Mouse (Mus musculus) gastrocnemius, adult 2 months (tissue): ENCODE data around the gene Cox19. TPM values are rescaled to one million over a fixed set of nuclear protein-coding genes. Genes with fewer than 3 reads are reported as not detected.

ENCODE experiments used
- DNase-seq: peaks from one replicate; pipeline ENCODE4 v3.0.0; 2022
- H3K27ac ChIP-seq: fragments of 200-600 bp; 2 replicates; pipeline ENCODE4 v1.8.1; 2022; ENCODE audit warnings: mild to moderate bottlenecking
- H3K4me3 ChIP-seq: fragments of 200-600 bp; 2 replicates; pipeline ENCODE4 v1.8.1; 2022; ENCODE audit warnings: mild to moderate bottlenecking, moderate library complexity
- CTCF ChIP-seq: fragments of 200-600 bp; IDR thresholded peaks from 2 replicates; pipeline ENCODE4 v1.8.1; 2022; ENCODE audit warnings: antibody characterized with exemption, mild to moderate bottlenecking, moderate library complexity
- intact Hi-C: fragments of 180-260 bp; cut with DNase I; formaldehyde crosslinking; loops from one replicate; pipeline ENCODE4 v1.15.1; 2025
- total RNA-seq, 2 experiments: library from RNA; stranded (reverse); gene quantifications; 2 replicates each; pipeline ENCODE4 v1.2.3; 2021

Cox19 gene
- total RNA-seq, 2 experiments from 2014 or later, result 48.7 to 69.6 TPM

DNA sequence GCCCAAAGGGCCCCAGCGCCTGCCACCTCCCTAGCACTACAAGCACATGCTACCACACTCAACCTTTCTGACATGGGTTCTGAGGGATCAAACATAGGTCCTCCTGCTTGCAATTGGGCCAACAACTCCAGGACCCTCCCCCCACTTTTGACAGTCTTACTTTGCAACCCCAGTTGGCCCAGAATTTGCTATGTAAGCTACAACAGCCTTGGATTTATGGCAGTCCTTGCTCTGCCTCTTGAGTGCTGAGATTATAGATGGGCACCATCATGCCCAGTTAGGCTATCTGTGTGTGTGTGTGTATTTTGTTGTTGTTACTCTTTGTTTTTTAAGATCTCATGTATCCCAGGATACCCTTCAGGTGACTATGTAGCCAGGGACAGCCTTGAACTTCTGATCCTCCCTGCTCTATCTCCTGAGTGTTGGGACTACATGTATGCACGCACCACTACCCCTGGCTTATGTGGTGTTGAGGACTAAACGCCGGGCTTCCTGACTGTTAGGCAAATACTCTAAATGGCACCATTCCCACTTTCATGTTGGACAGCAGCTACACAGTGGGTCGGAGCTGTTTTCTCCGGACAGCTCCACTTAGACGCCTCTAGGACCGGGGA, 28.7 kb upstream of the Cox19 start:
- Histone ChIP-seq H3K27ac (peak overlapping the region; percentile 100), H3K4me3 (peak overlapping the region; percentile 95)
- intact Hi-C loops, result loop anchor here (1.0 kb wide), 1 partner anchor 18 kb away; no protein-coding TSS in a partner anchor
- DNase-seq, result no peak
- no peak for TF ChIP-seq CTCF

GRCm38 (mm10) chr5:139378986-139379629, 27.9 kb upstream of the Cox19 start:
- intact Hi-C loops, result no loop called here

DNA sequence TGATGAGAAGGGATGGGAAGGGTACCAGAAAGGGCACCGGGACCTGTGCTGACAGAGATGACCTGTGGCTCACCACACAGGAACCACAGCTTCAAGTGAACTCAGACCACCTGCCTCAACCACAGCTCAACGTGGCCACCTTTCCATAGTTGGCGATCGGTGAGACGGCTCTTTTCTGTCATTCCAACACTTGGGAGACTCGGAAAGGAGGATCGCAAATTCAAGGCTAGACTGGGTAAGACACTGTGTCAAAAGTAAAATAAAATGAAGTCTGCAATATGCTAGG, 27.0 kb upstream of the Cox19 start:
- no peak for DNase-seq
- no peak overlapping the region; the same call in 1 of the 2 replicates for H3K4me3 ChIP-seq
- intact Hi-C loops, result no loop called here
- no peak for TF ChIP-seq CTCF
- peak overlapping the region; percentile 100 for H3K27ac ChIP-seq

More at GRCm38 (mm10) chr5:139378986-139379629, 27.9 kb upstream of the Cox19 start:
- Histone ChIP-seq H3K4me3 (peak overlapping the region; percentile 95), H3K27ac (peak overlapping the region; percentile 100)
- peak; percentile 85 for DNase-seq
- no peak for TF ChIP-seq CTCF

DNA sequence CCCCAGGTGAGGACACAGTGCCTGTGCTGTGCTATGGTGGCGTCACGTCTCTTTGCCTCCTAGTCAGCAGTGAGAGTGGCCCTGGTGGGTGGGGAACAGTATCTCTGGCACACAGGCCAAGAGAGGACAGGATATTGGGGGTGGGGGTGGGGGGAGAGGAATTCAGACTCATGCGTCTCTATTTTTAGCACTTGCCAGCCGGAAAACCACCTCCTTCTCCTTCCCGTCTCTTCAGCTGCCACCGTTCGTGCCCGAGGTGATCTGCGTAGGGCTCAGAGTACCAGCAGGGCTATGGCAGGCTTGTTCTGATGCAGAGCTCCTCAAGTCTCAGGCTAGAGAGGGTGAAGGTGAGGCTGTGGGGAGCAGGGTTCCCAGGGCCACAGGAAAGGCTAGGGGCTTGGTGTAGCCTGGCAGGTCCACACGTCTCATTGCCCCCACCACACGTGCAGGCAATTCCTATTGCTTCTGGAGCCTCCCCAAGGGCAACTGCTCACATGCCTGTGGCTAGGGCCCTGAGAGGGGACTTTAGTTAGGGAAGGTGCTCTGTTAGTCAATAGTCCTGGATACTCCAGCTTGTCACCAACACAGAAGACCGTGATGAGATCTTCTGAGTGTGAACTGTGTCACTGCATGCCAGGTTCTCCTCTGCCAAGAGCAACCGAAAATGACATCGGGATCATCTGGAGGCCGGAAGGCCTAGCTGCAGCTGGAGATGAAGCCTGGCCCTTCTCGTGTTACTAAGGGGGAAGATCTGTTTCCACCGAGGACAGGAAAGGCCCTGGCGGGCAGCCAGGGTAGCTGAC, 26.5 kb upstream of the Cox19 start, which contains the start of gene Gpr146:
Gene Gpr146 (plus strand): TSS at position 230 of the 803 bp plus-strand sequence.
- Histone ChIP-seq H3K27ac (peak within 1 kb of the TSS; percentile 100), H3K4me3 (peak within 1 kb of the TSS; percentile 25)
- intact Hi-C loops, result no loop called here
- no peak for TF ChIP-seq CTCF
- DNase-seq, result peak; percentile 92

DNA sequence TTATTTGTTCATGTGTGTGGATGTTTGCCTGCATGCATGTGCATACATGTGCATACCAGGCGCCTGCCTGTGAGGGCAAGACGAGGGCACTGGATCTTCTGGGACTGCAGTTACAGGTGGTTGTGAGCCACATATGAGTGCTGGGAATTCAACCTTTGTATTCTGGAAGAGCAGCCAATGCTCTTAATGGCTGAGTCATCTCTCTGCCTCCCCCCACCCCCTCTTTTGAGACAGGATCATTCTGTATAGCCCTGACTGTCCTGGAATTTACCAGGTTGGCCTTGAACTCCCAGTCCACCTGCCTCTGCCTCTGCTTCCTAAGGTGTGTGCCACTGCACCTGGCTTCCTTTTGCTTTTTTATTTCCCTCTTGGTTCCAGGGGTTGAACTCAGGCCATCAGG, 23.6 kb upstream of the Cox19 start:
- DNase-seq, result no peak
- no peak overlapping the region for H3K27ac ChIP-seq
- no peak for TF ChIP-seq CTCF
- intact Hi-C loops, result no loop called here
- H3K4me3 ChIP-seq, result no peak overlapping the region

GRCm38 (mm10) chr5:139373889-139374444, 22.7 kb upstream of the Cox19 start:
- H3K4me3 ChIP-seq, result no peak overlapping the region
- DNase-seq, result peak; percentile 21
- intact Hi-C loops, result no loop called here
- TF ChIP-seq CTCF, result no peak
- no peak overlapping the region for H3K27ac ChIP-seq

GRCm38 (mm10) chr5:139373126-139373525, 21.9 kb upstream of the Cox19 start:
- intact Hi-C loops, result no loop called here
- no peak for TF ChIP-seq CTCF
- DNase-seq, result no peak
- H3K4me3 ChIP-seq, result no peak overlapping the region
- H3K27ac ChIP-seq, result peak overlapping the region; percentile 99; the same call in 1 of the 2 replicates

- TF ChIP-seq CTCF, result no peak
- peak overlapping the region; percentile 99 for H3K27ac ChIP-seq
- peak overlapping the region; percentile 93 for H3K4me3 ChIP-seq
- peak; percentile 95 for DNase-seq
- intact Hi-C loops, result no loop called here
Observed at GRCm38 (mm10) chr5:139371631-139372401, 20.6 kb upstream of the Cox19 start.

GRCm38 (mm10) chr5:139371118-139371517, 19.9 kb upstream of the Cox19 start:
- DNase-seq, result no peak
- Histone ChIP-seq H3K27ac (peak overlapping the region; percentile 99), H3K4me3 (peak overlapping the region; percentile 93)
- no peak for TF ChIP-seq CTCF
- intact Hi-C loops, result no loop called here

GRCm38 (mm10) chr5:139370336-139370735, 19.1 kb upstream of the Cox19 start:
- no peak for TF ChIP-seq CTCF
- intact Hi-C loops, result no loop called here
- peak; percentile 21 for DNase-seq
- Histone ChIP-seq H3K4me3 (peak overlapping the region; percentile 93), H3K27ac (peak overlapping the region; percentile 99)

DNA sequence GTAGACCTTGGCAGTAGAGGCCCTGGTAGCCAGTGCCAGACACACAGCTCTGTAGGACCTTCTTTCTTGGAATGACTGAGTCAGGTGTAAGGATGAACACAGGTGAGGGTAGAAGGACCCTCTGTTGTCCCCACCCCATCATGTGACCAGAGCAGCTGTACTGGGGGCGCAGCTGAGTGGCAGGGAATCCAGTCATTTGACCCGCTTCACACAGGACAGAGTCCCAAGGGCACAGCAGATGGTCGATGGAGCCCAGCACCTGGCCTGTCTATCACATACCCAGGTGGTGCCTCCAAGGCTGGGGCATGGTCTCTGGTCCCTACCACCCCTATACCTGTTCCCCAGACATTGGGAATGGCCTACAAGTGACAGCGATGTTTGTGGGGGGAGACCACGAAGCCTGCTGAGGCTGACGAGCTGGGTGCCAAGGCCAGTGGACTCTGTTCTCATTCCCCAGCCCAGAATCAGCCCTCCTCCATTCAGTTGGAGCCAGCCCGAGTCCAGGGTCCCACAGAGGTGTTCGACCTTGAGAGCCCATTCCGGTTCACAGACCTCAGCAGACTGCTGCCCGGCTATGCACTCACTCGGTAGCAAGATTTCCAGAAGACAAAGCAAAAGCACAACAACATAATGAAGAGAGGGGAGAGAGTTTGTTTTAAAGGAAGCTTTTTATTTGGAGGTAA, 17.6 kb upstream of the Cox19 start:
- Histone ChIP-seq H3K4me3 (no peak overlapping the region), H3K27ac (peak overlapping the region; percentile 64)
- DNase-seq, result peak; percentile 26
- no peak for TF ChIP-seq CTCF
- intact Hi-C loops, result no loop called here
